Mouse (Mus musculus): Measurements from ENCODE around the gene Fstl1.

DNA sequence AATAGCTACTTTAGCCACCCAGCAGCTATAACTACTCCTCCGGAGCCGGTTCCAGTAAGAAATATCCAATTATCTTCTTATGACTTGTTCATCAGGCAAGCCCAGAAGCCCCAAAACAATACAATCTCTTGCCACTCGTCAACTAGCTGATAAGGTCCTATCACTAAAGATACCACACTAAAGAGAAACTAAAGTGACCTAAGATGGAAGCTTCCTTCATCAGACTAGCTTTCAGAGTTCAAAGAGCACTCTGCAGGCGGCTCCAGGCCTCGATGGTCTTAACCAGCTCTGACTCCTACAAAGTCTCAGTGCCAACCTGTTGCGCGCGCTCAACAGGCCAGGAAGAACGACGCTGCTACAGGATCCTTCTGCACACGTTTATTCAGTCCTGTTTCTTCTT lies 19.6 kb downstream of the Fstl1 start:
- no peak for TF ChIP-seq POLR2A (IDR thresholded peaks at IDR 0.05; ENCODE audit: insufficient read depth, low read length)
- no peak for TF ChIP-seq CTCF (IDR thresholded peaks at IDR 0.05; ENCODE audit: low read depth, low read length)
